Mouse (Mus musculus): ENCODE measurements around the gene Ppa2. TPM values are rescaled to one million over a fixed set of nuclear protein-coding genes. Genes with fewer than 3 reads are reported as not detected.

Gene Ppa2
- polyA plus RNA-seq, 1 experiment from 2014 or later = 79.6 TPM

DNA sequence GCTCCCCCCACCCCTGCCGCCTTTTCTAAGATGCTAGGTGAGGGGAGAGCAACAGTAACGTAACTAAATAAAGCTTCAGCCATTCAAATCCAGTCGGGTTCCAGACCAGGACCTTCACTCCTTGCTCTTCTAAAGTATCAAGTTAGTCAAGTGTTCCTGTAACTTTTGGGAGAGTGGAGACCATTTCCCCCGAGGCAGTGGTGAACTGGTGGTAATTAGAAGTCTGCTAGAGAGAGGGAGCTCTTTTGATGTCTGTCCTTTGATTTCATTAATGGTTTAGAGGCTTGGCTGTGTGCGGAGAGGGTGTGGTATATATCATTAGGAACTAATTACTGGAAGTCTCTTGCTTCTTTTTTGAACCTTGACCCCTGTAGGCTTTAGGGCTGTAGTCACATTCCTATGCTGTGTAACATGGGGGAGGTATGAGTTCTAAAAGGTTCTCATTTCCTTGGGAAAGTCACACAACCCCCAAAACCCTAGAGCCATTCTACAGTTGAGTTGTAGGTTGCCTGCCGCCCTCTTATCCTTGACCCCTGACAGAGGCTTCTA, 47.6 kb downstream of the Ppa2 start:
- Histone ChIP-seq H3K4me3 (replicated peaks) (no peak overlapping the region), H3K4me2 (replicated peaks) (no peak overlapping the region), H3K27me3 (no peaks in the 10 kb centered on the region), H3K4me1 (no peaks in the 10 kb centered on the region), H3K36me3 (no peaks in the 10 kb centered on the region), H3K9ac (no peak overlapping the region), H3K27ac (replicated peaks) (no peak overlapping the region), H3K9me3 (replicated peaks) (no peaks in the 10 kb centered on the region)
- ATAC-seq (ENCODE audit: insufficient number of reproducible peaks, low FRiP score, low TSS enrichment, low read depth) = no peak
- WGBS = 41% methylated on average over 6 of the region's 6 CpGs

DNA sequence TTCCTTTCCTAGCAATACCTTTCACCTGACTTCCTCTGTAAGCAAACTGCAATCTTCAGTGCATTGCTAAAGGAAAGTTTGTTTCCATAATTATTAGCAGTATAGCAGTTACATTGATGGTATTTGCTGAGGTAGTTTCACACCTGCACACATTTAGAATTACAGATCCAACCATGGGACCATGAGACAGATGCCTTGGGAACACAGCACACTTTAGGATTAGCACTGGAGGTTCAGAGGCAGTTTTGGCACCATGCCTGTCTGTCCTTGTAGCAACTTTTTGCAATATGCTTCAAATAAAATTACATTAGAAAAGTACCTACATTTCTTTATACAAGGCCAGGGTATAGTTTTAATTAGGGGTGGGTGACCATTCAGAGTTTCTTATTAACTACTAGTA, 48.1 kb downstream of the Ppa2 start:
- Histone ChIP-seq H3K4me3 (replicated peaks) (no peak overlapping the region), H3K36me3 (no peaks in the 10 kb centered on the region), H3K9ac (no peak overlapping the region), H3K4me2 (replicated peaks) (no peak overlapping the region), H3K27me3 (no peaks in the 10 kb centered on the region), H3K27ac (replicated peaks) (no peak overlapping the region), H3K9me3 (replicated peaks) (no peaks in the 10 kb centered on the region), H3K4me1 (no peaks in the 10 kb centered on the region)
- no peak for ATAC-seq (ENCODE audit: insufficient number of reproducible peaks, low FRiP score, low TSS enrichment, low read depth)

DNA sequence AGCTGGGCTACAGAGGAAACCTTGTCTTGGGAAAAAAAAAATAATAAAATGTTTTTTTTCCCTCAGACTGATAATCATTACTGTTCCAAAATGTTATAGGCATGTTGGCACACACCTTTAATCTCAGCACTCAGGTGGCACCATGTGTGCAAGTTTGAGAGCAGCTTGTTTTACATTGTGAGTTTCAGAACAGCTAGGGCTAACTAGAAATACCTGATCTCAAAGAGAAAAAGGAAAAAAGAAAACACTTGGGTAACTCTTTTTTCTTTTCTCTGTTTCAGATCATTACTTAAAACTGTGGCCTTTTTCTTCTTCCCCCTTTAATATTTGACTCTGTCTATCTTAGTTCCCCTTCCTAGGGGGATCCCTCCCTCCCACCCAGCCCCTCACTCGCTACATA, 51.5 kb downstream of the Ppa2 start:
- Histone ChIP-seq H3K4me2 (replicated peaks) (no peak overlapping the region), H3K36me3 (no peaks in the 10 kb centered on the region), H3K9ac (no peak overlapping the region), H3K27me3 (no peaks in the 10 kb centered on the region), H3K4me3 (replicated peaks) (no peak overlapping the region), H3K9me3 (replicated peaks) (no peaks in the 10 kb centered on the region), H3K27ac (replicated peaks) (no peak overlapping the region), H3K4me1 (peaks cover 3% of the 10 kb centered on the region)
- WGBS = 67% methylated on average over 1 of the region's 1 CpGs
- no peak for ATAC-seq (ENCODE audit: insufficient number of reproducible peaks, low FRiP score, low TSS enrichment, low read depth)

DNA sequence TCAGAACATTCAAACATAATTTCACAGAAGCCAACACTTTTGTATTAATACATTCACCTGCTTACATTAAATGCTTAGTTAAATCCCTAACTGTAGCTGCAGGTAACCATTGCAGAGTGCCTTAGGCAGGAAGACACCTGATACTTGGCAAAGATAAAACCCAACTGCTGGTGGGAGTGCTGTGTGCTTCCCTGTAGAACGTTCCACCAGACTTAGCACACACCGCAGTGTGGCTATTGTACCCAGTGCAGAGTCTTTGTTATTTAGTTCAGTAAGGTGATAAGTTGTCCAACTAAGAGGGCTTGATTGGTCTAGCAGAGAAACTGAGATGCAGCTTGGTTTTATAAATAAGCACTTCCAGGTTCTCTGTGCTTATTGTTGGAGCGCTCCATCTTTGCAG, 54.2 kb downstream of the Ppa2 start:
- Histone ChIP-seq H3K9ac (no peak overlapping the region), H3K9me3 (replicated peaks) (no peaks in the 10 kb centered on the region), H3K27ac (replicated peaks) (no peak overlapping the region), H3K27me3 (no peaks in the 10 kb centered on the region), H3K4me1 (peaks cover 3% of the 10 kb centered on the region), H3K4me3 (replicated peaks) (no peak overlapping the region), H3K4me2 (replicated peaks) (no peak overlapping the region), H3K36me3 (no peaks in the 10 kb centered on the region)
- ATAC-seq (ENCODE audit: insufficient number of reproducible peaks, low FRiP score, low TSS enrichment, low read depth) = no peak
- WGBS = 60% methylated on average over 3 of the region's 3 CpGs

DNA sequence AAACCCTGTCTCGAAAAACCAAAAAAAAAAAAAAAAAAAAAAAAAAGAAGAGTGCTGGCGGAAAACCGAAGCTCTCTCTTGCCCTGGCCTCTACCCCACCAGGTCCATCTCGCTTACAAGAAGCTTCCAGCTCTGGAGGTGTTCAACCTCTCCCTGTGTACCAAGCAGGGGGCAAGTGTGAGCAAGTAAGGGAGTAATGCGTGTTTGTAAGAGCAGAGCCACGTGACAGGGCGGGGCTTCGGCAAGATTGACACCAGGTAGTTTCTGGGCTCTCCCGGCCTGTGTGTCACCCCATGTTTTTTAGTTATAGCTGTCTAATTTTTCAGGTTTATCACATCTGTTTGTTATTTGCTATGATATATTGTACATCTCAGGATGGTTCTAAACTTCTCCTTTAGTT, 56.2 kb downstream of the Ppa2 start:
- H3K36me3 ChIP-seq = 0 out of 2 replicates have a peak, but pooled peaks cover 4% of the 10 kb centered on the region
- peaks cover 3% of the 10 kb centered on the region for H3K4me1 ChIP-seq
- no peak overlapping the region for H3K4me3 ChIP-seq (replicated peaks)
- no peaks in the 10 kb centered on the region for H3K27me3 ChIP-seq
- H3K4me2 ChIP-seq (replicated peaks) = no peak overlapping the region
- no peak overlapping the region for H3K9ac ChIP-seq
- no peak overlapping the region for H3K27ac ChIP-seq (replicated peaks)
- WGBS = 77% methylated on average over 9 of the region's 9 CpGs
- ATAC-seq (ENCODE audit: insufficient number of reproducible peaks, low FRiP score, low TSS enrichment, low read depth) = no peak
- H3K9me3 ChIP-seq (replicated peaks) = no peaks in the 10 kb centered on the region

DNA sequence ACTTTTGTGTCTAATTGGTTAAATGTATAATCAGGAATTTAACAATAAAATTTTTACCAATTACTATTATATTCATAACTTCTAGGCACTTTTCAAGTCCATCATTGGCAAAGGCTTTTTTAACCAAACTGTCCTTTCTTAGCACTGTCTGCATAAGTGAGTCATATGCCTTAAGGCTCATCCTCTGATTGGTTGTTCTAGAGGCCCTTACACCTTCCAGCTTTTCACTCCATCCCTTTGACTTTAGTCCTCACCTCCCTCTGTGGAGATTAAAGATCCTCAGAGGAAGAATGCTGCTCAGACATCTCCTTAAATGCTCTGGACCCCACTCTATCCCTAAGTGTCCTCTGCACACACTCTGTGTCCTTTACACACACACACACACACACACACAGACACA, 68.3 kb downstream of the Ppa2 start:
- no peaks in the 10 kb centered on the region for H3K4me1 ChIP-seq
- peaks cover 23% of the 10 kb centered on the region for H3K36me3 ChIP-seq
- H3K27me3 ChIP-seq = no peaks in the 10 kb centered on the region
- H3K9me3 ChIP-seq (replicated peaks) = peaks cover 5% of the 10 kb centered on the region; the same call in 1 of the 2 replicates
- no peak overlapping the region for H3K27ac ChIP-seq (replicated peaks)
- no peak overlapping the region for H3K4me3 ChIP-seq (replicated peaks)
- H3K4me2 ChIP-seq (replicated peaks) = no peak overlapping the region
- ATAC-seq (ENCODE audit: insufficient number of reproducible peaks, low FRiP score, low TSS enrichment, low read depth) = no peak
- no peak overlapping the region for H3K9ac ChIP-seq

DNA sequence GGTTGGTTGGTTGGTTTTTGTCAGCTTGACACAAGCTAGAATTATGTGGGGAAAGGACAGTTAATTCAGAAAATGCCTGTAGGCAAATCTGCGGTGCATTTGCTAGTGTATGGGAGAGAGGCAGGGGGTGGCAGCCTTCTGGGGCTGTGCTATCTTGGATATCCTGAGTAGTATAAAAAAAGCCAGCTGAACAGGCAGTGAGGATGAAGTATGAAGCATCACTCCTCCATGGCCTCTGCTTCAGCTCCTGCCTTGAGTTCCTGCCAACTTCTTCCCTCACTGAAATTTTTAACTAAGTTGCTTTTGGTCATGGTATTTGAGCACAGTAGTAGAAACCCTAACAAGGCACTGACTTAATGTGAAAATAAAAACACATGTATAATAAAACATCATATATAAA, 70.1 kb downstream of the Ppa2 start:
- Histone ChIP-seq H3K27ac (replicated peaks) (no peak overlapping the region), H3K4me1 (no peaks in the 10 kb centered on the region), H3K9ac (no peak overlapping the region), H3K36me3 (peaks cover 23% of the 10 kb centered on the region), H3K4me2 (replicated peaks) (no peak overlapping the region), H3K27me3 (no peaks in the 10 kb centered on the region), H3K4me3 (replicated peaks) (no peak overlapping the region), H3K9me3 (replicated peaks) (peaks cover 5% of the 10 kb centered on the region; the same call in 1 of the 2 replicates)
- WGBS = 89% methylated on average over 1 of the region's 1 CpGs
- no peak for ATAC-seq (ENCODE audit: insufficient number of reproducible peaks, low FRiP score, low TSS enrichment, low read depth)

DNA sequence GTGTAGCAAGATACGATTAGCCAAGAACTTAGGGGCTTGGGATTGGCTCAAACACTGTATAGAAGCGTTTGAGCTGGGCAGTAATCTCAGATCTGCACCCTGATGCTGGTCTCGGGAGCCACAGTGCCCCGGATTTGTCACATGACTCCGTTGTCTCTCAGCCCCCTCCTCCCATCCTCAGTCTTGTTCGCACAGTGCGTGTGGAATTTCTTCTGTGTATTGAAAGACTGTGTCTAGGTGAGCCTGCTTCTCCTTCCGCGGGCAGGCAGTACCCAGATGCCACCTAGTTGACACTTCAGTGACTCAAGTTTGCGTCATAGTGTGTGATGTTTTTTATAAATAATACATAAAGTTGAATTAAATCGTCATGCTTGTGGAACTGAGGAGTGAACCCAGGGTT, 71.6 kb downstream of the Ppa2 start:
- H3K36me3 ChIP-seq = peaks cover 21% of the 10 kb centered on the region
- WGBS = 86% methylated on average over 11 of the region's 11 CpGs
- H3K27me3 ChIP-seq = no peaks in the 10 kb centered on the region
- H3K27ac ChIP-seq (replicated peaks) = no peak overlapping the region
- H3K4me3 ChIP-seq (replicated peaks) = no peak overlapping the region
- no peak overlapping the region for H3K9ac ChIP-seq
- H3K4me1 ChIP-seq = no peaks in the 10 kb centered on the region
- no peak overlapping the region for H3K4me2 ChIP-seq (replicated peaks)
- H3K9me3 ChIP-seq (replicated peaks) = peaks cover 5% of the 10 kb centered on the region; the same call in 1 of the 2 replicates
- ATAC-seq (ENCODE audit: insufficient number of reproducible peaks, low FRiP score, low TSS enrichment, low read depth) = no peak

DNA sequence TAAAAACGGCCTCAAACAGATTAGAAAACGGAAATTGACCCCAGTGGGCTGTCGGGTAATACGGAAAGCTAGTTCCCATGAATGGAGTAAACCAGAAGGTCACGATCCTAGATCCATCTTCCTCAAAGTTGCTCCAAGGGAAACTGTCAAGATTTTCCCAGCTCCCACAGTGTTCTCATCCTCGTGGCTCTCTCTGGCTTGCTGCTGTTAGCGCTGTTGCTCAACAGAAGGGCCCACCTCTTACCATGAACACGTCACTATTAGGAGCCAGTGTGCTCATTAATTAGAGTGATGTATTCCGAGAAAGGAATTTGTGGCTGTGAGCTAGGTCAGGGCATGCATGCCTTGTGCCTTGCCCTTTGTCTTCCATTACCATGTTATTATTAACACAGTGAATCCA, 72.2 kb downstream of the Ppa2 start:
- ATAC-seq (ENCODE audit: insufficient number of reproducible peaks, low FRiP score, low TSS enrichment, low read depth) = no peak
- Histone ChIP-seq H3K27me3 (no peaks in the 10 kb centered on the region), H3K27ac (replicated peaks) (no peak overlapping the region), H3K9ac (no peak overlapping the region), H3K36me3 (peaks cover 18% of the 10 kb centered on the region), H3K4me3 (replicated peaks) (no peak overlapping the region), H3K9me3 (replicated peaks) (peaks cover 5% of the 10 kb centered on the region; the same call in 1 of the 2 replicates), H3K4me1 (no peaks in the 10 kb centered on the region), H3K4me2 (replicated peaks) (no peak overlapping the region)
- 62% methylated on average over 9 of the region's 9 CpGs for WGBS

DNA sequence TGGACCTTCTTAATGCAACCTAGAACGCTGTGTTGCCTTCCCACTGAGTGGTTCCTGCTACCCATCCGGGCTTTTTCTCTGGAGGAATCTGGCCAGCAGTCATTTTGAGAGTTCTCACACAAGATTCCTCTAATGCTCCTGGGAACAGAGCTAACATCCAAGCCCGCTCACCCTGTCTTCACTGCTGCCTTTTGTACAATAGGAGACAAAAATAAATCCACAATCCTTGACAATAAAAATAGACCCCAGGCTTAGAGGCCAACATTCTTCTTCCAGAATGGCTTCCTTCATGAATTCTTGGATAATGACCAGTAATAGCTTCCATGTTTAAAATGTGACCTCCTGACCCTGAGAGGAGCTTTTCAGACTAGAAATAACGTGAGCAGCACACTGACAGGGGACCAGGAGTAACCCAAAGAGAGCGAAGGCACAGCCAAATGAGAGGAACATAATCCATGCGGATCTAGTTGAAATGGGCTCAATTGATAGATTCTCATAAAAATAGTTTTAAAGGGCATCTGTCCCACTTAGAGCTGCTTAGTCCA, 74.3 kb downstream of the Ppa2 start:
- Histone ChIP-seq H3K27me3 (no peaks in the 10 kb centered on the region), H3K9ac (no peak overlapping the region), H3K4me2 (replicated peaks) (no peak overlapping the region), H3K27ac (replicated peaks) (no peak overlapping the region), H3K9me3 (replicated peaks) (no peaks in the 10 kb centered on the region), H3K4me1 (no peaks in the 10 kb centered on the region), H3K36me3 (0 out of 2 replicates have a peak, but pooled peaks cover 2% of the 10 kb centered on the region), H3K4me3 (replicated peaks) (no peak overlapping the region)
- WGBS = 37% methylated on average over 6 of the region's 6 CpGs
- no peak for ATAC-seq (ENCODE audit: insufficient number of reproducible peaks, low FRiP score, low TSS enrichment, low read depth)

DNA sequence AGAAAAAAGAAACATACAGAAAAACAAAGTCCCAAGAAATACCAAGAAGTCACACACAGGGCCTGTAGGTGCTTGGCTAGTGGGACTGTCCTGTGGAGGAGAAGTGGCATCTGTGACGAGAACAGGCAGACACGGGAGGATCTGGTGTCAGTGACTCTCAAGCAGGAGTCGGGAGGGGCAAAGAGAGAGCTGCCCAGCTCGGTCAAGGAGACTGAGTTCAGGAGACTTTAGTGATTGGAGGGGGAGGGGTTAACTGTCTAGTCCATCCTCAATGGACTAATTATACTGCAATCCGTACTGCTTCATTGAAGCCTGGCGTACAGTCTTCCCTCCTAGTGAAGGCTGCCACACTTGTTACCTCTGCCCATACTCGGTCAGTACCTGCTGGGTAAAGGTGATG, 77.4 kb downstream of the Ppa2 start:
- Histone ChIP-seq H3K4me3 (replicated peaks) (no peak overlapping the region), H3K36me3 (no peaks in the 10 kb centered on the region), H3K9me3 (replicated peaks) (no peaks in the 10 kb centered on the region), H3K4me1 (no peaks in the 10 kb centered on the region), H3K9ac (no peak overlapping the region), H3K27ac (replicated peaks) (no peak overlapping the region), H3K27me3 (no peaks in the 10 kb centered on the region), H3K4me2 (replicated peaks) (no peak overlapping the region)
- ATAC-seq (ENCODE audit: insufficient number of reproducible peaks, low FRiP score, low TSS enrichment, low read depth) = no peak
- WGBS = 57% methylated on average over 7 of the region's 7 CpGs

DNA sequence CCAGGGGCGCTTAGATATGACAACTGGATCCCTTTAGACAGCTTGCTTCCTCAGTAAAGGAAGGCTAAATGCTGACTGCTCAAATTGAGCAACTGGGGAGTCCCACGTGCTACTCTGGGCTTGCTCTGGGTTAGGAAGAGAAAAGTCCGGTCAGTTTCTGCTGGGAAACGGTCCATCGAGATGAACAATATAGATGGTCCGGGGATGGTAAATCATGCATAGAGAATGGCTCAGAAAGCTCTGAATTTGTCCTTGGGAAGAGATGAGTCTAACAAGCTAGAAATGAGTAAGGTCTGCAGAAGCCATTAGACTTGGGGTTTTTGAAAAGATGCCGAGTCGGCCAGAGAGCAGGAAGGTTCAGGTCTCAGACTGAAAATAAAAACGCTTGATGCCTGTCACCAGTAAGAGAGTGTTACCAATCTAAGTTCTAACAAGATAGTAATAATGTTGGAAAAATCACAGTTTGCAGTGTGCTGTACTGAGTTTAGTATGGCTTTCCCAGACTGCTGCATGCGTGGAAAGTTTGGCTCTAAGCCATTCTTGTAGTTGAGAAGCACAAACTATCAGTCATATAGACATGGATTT, 80.0 kb downstream of the Ppa2 start:
- Histone ChIP-seq H3K27me3 (no peaks in the 10 kb centered on the region), H3K4me1 (no peaks in the 10 kb centered on the region), H3K4me2 (replicated peaks) (no peak overlapping the region), H3K9ac (no peak overlapping the region), H3K27ac (replicated peaks) (no peak overlapping the region), H3K4me3 (replicated peaks) (no peak overlapping the region), H3K9me3 (replicated peaks) (no peaks in the 10 kb centered on the region), H3K36me3 (no peaks in the 10 kb centered on the region)
- WGBS = 91% methylated on average over 10 of the region's 10 CpGs
- no peak for ATAC-seq (ENCODE audit: insufficient number of reproducible peaks, low FRiP score, low TSS enrichment, low read depth)
